Mouse (Mus musculus) liver, embryonic 11.5 days (tissue): ENCODE data around the gene Aoc2. TPM values are rescaled to one million over a fixed set of nuclear protein-coding genes. Genes with fewer than 3 reads are reported as not detected.

Source experiments
- ATAC-seq: fragments of 200-750 bp; cut with Nextera tagmentation; replicated peaks from 2 replicates; pipeline ENCODE4 v1.8.0; 2017; ENCODE audit warnings: moderate number of reproducible peaks, mild to moderate bottlenecking, moderate TSS enrichment, moderate library complexity; ENCODE audit not compliant: low FRiP score
- DNase-seq: peaks from one replicate; pipeline ENCODE4 v3.0.0-alpha.2; 2017; ENCODE audit warnings: low spot score
- H3K27ac ChIP-seq: fragments of 300-500 bp; sonication (generic); 2 replicates; pipeline ENCODE4 v1.5.1; 2014; ENCODE audit warnings: mild to moderate bottlenecking, low read depth, low read length, control low read depth
- H3K27me3 ChIP-seq: fragments of 300-500 bp; sonication (generic); replicated peaks from 2 replicates; pipeline ENCODE4 v1.6.1; 2014; ENCODE audit warnings: low read length, mixed read lengths; ENCODE audit not compliant: control insufficient read depth, insufficient read depth
- H3K36me3 ChIP-seq: fragments of 300-500 bp; sonication (generic); 2 replicates; pipeline ENCODE4 v1.6.1; 2014; ENCODE audit warnings: mild to moderate bottlenecking, low read length, moderate library complexity, mixed read lengths; ENCODE audit not compliant: control insufficient read depth, insufficient read depth
- H3K4me1 ChIP-seq: fragments of 300-500 bp; sonication (generic); replicated peaks from 2 replicates; pipeline ENCODE4 v1.6.1; 2014; ENCODE audit warnings: low read length, mixed read lengths; ENCODE audit not compliant: control insufficient read depth, insufficient read depth
- H3K4me2 ChIP-seq: fragments of 300-500 bp; sonication (generic); 2 replicates; pipeline ENCODE4 v1.6.1; 2014; ENCODE audit warnings: mild to moderate bottlenecking, control low read depth, moderate library complexity
- H3K4me3 ChIP-seq: fragments of 300-500 bp; sonication (generic); 2 replicates; pipeline ENCODE4 v1.5.1; 2014; ENCODE audit warnings: low read depth, low read length, control low read depth
- H3K9ac ChIP-seq: fragments of 300-500 bp; sonication (generic); 2 replicates; pipeline ENCODE4 v1.6.1; 2014; ENCODE audit warnings: low read depth, low read length, control low read depth
- H3K9me3 ChIP-seq: fragments of 300-500 bp; sonication (generic); 2 replicates; pipeline ENCODE4 v1.6.1; 2016; ENCODE audit warnings: low read length, inconsistent platforms, mixed read lengths; ENCODE audit not compliant: control insufficient read depth
- WGBS: fragments of 180-500 bp; shearing (Covaris S2); extraction: QIAGEN DNeasy Blood & Tissue Kit; methylation state at CpG from one replicate; pipeline ENCODE4 v1.1.7; 2014; 5-methylcytosine and 5-hydroxymethylcytosine counted together
- polyA plus RNA-seq: library from polyadenylated mRNA; unstranded; fragments of >200 nt; fragmentation: Nextera tagmentation; extraction: Ambion mirVana; gene quantifications from 2 replicates; pipeline ENCODE4 v1.2.1, GENCODE M21; 2014

The Aoc2 gene
- polyA plus RNA-seq, 1 experiment from 2014 or later = 2.9 TPM

GRCm38 (mm10) chr11:101283805-101284204 is 41.1 kb upstream of the Aoc2 start:
- Histone ChIP-seq H3K4me1 (0 out of 2 replicates have a peak, but pooled peaks cover 5% of the 10 kb centered on the region), H3K36me3 (peaks cover 4% of the 10 kb centered on the region; the same call in 1 of the 2 replicates), H3K9me3 (no peaks in the 10 kb centered on the region), H3K27ac (no peak overlapping the region), H3K27me3 (no peaks in the 10 kb centered on the region), H3K4me3 (no peak overlapping the region), H3K4me2 (no peak overlapping the region), H3K9ac (no peak overlapping the region)
- no peak for DNase-seq
- 76% methylated on average over 4 of the region's 4 CpGs for WGBS
- no peak for ATAC-seq

- no peaks in the 10 kb centered on the region for H3K27me3 ChIP-seq
- H3K4me1 ChIP-seq = 0 out of 2 replicates have a peak, but pooled peaks cover 2% of the 10 kb centered on the region
- no peak for DNase-seq
- ATAC-seq = no peak
- H3K4me2 ChIP-seq = no peak overlapping the region
- H3K27ac ChIP-seq = no peak overlapping the region
- no peaks in the 10 kb centered on the region for H3K9me3 ChIP-seq
- peaks cover 27% of the 10 kb centered on the region for H3K36me3 ChIP-seq
- 64% methylated on average over 9 of the region's 9 CpGs for WGBS
- H3K4me3 ChIP-seq = no peak overlapping the region
- H3K9ac ChIP-seq = no peak overlapping the region
These were observed 37.6 kb upstream of the Aoc2 start for GRCm38 (mm10) chr11:101287306-101287705.

GRCm38 (mm10) chr11:101291231-101291630 is 33.6 kb upstream of the Aoc2 start:
- no peak for DNase-seq
- Histone ChIP-seq H3K4me3 (no peak overlapping the region), H3K4me1 (no peaks in the 10 kb centered on the region), H3K4me2 (no peak overlapping the region), H3K9ac (no peak overlapping the region), H3K27me3 (no peaks in the 10 kb centered on the region), H3K27ac (no peak overlapping the region), H3K9me3 (no peaks in the 10 kb centered on the region), H3K36me3 (peaks cover 46% of the 10 kb centered on the region)
- no peak for ATAC-seq
- WGBS = 98% methylated on average over 8 of the region's 8 CpGs

GRCm38 (mm10) chr11:101295191-101295590 is 29.7 kb upstream of the Aoc2 start:
- H3K9me3 ChIP-seq = no peaks in the 10 kb centered on the region
- H3K4me3 ChIP-seq = no peak overlapping the region
- no peak overlapping the region for H3K9ac ChIP-seq
- ATAC-seq = no peak
- H3K27me3 ChIP-seq = no peaks in the 10 kb centered on the region
- no peak overlapping the region for H3K27ac ChIP-seq
- 96% methylated on average over 8 of the region's 8 CpGs for WGBS
- no peak for DNase-seq
- H3K4me2 ChIP-seq = no peak overlapping the region
- H3K36me3 ChIP-seq = peaks cover 42% of the 10 kb centered on the region
- H3K4me1 ChIP-seq = peaks cover under 1% of the 10 kb centered on the region; the same call in 1 of the 2 replicates

GRCm38 (mm10) chr11:101300881-101301280 is 24.0 kb upstream of the Aoc2 start:
- H3K4me2 ChIP-seq = peak overlapping the region; percentile 91

GRCm38 (mm10) chr11:101301299-101302003 is 23.4 kb upstream of the Aoc2 start:
- WGBS = 10% methylated on average over 26 of the region's 26 CpGs
- no peaks in the 10 kb centered on the region for H3K9me3 ChIP-seq
- peak overlapping the region; percentile 86 for H3K4me3 ChIP-seq
- ATAC-seq = peak; percentile 39
- H3K27me3 ChIP-seq = no peaks in the 10 kb centered on the region
- peaks cover 8% of the 10 kb centered on the region; the same call in 1 of the 2 replicates for H3K36me3 ChIP-seq
- H3K9ac ChIP-seq = peak overlapping the region; percentile 85
- H3K4me1 ChIP-seq = peaks cover 11% of the 10 kb centered on the region
- DNase-seq = no peak
- peak overlapping the region; percentile 91 for H3K4me2 ChIP-seq
- peak overlapping the region; percentile 39; the same call in 1 of the 2 replicates for H3K27ac ChIP-seq

More at GRCm38 (mm10) chr11:101300881-101301280, 24.0 kb upstream of the Aoc2 start:
- no peaks in the 10 kb centered on the region for H3K9me3 ChIP-seq
- no peaks in the 10 kb centered on the region for H3K27me3 ChIP-seq
- ATAC-seq (no peak), DNase-seq (no peak)
- peak overlapping the region; percentile 86 for H3K4me3 ChIP-seq
- peaks cover 11% of the 10 kb centered on the region for H3K4me1 ChIP-seq
- no peak overlapping the region for H3K27ac ChIP-seq
- peak overlapping the region; percentile 85 for H3K9ac ChIP-seq
- H3K36me3 ChIP-seq = peaks cover 8% of the 10 kb centered on the region; the same call in 1 of the 2 replicates
- WGBS = 60% methylated on average over 7 of the region's 7 CpGs

GRCm38 (mm10) chr11:101302004-101302798 is 22.7 kb upstream of the Aoc2 start, which contains the start of gene Becn1:
Gene Becn1, minus strand, starts transcription at chr11:101302286.
- Histone ChIP-seq H3K4me2 (peak within 1 kb of the TSS; percentile 91), H3K4me3 (peak within 1 kb of the TSS; percentile 86), H3K27me3 (no peaks in the 10 kb centered on the region), H3K9ac (peak within 1 kb of the TSS; percentile 85), H3K4me1 (peaks cover 11% of the 10 kb centered on the region), H3K36me3 (peaks cover 8% of the 10 kb centered on the region; the same call in 1 of the 2 replicates), H3K9me3 (no peaks in the 10 kb centered on the region), H3K27ac (peak within 1 kb of the TSS; percentile 39; the same call in 1 of the 2 replicates)
- DNase-seq (peak; percentile 96), ATAC-seq (peak; percentile 93)
- 7% methylated on average over 38 of the region's 39 CpGs for WGBS

- Histone ChIP-seq H3K9ac (no peak overlapping the region), H3K4me1 (no peaks in the 10 kb centered on the region), H3K27me3 (no peaks in the 10 kb centered on the region), H3K27ac (no peak overlapping the region), H3K4me2 (no peak overlapping the region), H3K36me3 (no peaks in the 10 kb centered on the region), H3K9me3 (no peaks in the 10 kb centered on the region), H3K4me3 (no peak overlapping the region)
- ATAC-seq = no peak
- no peak for DNase-seq
- WGBS = 32% methylated on average over 5 of the region's 5 CpGs
These were observed 17.1 kb upstream of the Aoc2 start for GRCm38 (mm10) chr11:101307744-101308143.
